Mouse (Mus musculus) WW6 (cell line): ENCODE data around the gene Abcb11.
"Not testable (repeated sequence)": the region's sequence is repeated elsewhere in the genome, so short reads cannot be mapped to it uniquely, and the experiment has no call there.

ENCODE experiments used
- DNase-seq: peaks from one replicate; pipeline ENCODE4 v3.0.0-alpha.2; 2013; ENCODE audit warnings: low read depth, low spot score

Abcb11 gene

DNA sequence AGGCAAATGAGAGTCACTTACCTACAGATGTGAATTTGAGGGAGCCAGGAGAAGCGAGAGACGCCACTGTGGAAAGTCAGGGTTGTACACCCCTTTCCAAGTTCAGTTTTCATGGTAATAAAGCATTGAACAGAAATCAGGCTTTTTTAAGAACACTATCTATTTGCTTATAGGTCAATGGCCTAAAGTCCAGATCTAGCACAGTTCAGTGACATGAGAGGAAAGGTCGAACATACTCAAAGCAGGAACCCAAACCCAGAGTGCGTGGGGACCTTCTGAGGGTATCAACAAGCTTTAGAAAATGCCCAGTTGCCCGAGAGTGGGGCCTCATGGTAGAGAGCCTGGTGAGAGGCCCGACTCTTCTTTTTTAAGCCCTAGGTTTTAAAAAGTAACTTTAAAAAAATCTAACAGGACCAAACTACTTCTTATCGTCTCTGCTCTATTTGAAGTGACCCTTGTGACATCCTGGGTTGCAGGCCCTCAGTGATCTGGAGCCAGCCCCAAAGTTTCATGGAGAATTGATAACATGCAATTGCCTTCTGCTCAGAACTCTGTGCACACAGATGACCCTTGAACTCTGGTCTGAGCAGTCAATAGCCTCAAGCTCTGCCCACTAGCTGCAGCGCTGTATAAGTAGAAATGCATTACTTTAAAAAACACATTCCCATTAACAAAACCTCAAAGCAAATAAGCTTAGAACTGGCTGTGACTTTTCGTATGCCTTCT lies at the start of gene Abcb11:
Gene Abcb11, minus strand, starts transcription at position 121 of the 726 bp plus-strand sequence.
- no peak for DNase-seq

DNA sequence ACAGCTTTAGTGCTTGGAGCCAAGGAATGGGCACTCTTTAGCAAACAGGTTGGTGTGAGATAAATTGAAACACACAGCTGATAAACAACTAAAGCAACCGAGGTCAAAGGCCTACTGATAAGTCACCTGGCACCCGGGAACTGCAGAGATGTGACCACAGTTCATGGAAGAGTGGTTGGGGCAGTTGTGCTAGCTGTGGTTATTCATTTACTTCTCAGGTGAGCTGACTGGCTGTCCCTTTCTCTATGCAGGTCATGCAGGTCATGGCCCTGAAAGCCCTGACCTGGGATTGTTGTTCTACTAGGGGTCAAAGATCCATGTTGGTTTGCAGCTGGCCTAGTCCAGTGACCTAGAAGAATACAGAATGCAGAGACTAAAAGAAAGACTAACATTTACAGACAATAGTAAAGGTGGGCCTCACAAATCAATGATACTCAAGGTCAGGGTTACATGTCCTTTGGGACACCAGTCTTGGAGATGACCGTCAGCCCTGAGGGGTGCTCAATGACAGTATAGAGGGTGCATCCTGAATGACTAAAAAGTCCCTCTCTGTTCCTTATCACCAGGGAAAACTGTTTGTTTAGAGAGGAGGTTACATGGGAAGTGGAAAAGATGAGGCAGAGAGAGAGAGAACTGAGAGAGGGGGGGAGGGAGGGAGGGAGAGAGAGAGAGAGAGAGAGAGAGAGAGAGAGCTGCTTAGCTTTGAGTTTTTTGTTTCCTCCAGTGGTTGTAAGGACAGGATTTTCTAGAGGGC lies 43.9 kb upstream of the Abcb11 start:
- no peak for DNase-seq

DNA sequence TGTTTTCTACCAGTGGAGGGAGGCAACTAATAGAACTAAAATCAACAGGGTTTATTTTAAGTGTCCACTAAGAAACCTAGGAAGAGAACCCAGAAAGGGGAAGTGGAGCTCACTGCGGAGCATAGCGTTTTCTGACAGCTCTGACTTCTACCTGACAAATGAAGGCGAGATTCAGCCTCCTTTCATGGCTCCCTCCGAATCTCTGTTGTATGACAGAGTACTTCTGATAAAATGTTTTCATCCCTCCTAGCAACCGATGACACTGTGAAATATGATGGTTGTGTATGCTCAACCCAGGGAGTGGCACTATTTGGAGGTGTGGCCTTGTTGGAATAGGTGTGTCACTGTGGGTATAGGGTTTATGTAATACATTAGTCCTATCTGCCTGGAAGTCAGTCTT lies 40.4 kb upstream of the Abcb11 start:
- no peak for DNase-seq

DNA sequence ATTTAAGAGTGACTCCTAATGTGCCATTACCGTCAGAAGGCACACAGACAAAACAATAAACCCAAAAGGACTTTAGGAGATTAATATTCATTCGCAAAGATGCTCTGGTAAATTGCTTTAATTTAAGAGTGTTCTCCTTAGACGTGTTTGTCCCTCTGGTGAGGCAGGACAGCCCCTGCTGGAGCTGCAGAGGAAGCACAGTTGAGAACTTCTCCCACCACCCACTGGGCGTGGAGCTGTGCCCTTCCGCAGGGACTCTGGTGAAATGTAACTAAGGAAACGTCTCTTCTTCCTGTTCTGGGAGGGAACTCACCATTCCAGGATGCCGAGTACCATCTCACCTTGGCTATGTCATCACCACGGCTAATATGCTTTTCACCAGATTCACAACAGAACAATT lies 39.3 kb upstream of the Abcb11 start:
- peak; percentile 16 for DNase-seq

DNA sequence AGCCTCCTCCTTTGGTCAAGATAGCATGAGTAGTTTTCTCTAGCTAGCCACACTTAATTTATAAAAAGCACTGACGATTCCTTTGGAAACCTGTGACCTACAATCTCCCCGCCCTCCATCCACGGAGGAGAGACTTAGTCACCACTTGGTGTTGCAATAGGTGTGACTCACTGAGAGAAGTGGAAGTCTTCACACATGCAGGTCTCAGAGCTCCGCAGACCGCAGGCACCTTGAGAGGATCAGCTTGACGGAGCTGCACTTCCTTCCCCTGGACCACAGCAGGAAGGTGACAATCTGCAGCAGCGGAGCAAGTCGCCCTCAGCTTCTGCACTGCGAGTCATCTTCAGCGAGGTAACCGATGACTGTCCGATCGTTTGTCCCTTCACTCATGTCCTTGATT lies 37.9 kb upstream of the Abcb11 start, which contains the start of gene Dhrs9:
Gene Dhrs9, plus strand, starts transcription at position 165 of the 400 bp plus-strand sequence.
- no peak for DNase-seq

DNA sequence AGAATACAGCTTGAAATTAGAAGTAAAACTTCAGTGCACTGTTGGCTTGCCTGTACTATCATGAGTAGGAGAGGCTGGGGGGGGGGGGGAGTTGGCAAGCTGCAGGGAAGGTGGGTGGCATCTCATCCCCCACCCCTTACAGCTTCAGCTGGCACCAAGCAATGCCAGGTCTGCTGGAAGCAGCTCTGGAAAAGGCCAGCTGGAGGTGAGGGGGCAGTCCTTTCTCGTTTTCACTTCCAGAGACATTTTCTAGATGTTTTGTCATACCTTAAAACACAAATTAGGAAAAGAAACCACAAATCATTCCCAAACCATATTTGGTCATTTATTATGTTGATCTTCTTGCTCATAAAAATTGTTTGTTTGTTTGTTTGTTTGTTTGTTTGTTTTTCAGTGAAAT lies 37.4 kb upstream of the Abcb11 start:
- no peak for DNase-seq

DNA sequence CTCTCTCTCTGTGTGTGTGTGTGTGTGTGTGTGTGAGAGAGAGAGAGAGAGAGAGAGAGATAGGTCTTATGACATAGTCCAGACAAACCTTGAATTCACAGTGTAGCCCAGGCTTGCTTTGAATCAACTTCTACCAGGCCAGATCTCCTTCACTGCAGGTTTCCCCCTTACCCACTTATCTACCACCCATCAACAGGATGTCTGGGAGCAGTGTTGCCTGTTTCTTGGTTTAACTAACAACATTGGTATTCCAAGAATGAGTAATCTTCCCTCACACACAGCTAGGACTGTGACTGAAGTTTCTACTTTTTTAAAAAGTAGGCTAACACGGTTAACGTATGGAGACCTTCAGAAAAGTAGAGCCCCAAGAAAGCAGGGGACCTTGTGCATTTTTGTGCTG lies 34.4 kb upstream of the Abcb11 start:
- DNase-seq, result no peak

DNA sequence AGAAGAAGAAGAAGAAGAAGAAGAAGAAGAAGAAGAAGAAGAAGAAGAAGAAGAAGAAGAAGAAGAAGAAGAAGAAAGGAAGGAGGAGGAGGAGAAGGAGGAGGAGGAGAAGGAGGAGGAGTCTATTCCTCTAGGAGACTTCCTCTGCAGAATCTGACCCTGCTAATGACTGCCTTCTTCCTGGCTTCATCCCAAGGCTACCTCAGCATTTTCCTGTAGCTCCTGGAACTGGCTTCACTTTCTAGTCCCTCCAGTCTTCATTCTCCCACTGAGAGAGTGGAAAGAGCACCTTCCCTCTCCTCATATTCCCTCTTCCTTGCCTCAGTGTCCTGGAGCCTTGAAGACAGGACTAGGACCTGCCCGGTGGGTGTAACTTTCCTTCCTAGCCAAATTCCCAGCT lies 22.9 kb upstream of the Abcb11 start:
- no peak for DNase-seq

DNA sequence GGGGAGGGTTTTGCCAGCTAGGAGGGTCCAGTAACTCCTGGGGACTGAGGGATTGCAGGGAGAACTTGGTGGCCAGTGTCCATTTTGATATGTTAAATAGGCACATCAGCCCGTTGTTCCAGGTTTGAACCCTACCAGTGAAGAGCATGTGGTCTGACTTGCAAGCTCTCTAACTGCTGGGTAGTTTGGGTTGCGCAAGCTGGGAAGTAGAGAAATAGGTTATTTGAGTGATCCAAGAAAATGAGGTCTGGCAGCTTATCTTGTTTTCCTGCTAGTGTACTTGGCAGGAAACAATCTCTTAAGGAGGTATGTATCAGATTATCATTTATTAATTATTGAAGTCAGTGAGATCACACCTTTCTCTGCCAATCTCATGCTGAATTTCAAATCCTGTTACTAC lies 22.4 kb upstream of the Abcb11 start:
- DNase-seq, result no peak

DNA sequence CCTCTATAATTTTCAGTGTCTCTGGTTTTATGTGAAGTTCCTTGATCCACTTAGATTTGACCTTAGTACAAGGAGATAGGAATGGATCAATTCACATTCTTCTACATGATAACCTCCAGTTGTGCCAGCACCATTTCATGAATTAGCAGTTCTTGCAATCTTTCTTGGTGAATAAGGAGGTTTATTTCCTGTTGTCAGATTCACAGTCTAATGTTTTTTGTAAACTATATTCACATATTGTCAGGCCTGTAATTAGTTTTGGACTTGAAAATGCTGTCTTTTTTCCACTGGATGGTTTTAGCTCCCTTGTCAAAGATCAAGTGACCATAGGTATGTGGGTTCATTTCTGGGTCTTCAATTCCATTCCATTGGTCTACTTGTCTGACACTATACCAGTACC lies 13.0 kb upstream of the Abcb11 start:
- not testable (repeated sequence) for DNase-seq

DNA sequence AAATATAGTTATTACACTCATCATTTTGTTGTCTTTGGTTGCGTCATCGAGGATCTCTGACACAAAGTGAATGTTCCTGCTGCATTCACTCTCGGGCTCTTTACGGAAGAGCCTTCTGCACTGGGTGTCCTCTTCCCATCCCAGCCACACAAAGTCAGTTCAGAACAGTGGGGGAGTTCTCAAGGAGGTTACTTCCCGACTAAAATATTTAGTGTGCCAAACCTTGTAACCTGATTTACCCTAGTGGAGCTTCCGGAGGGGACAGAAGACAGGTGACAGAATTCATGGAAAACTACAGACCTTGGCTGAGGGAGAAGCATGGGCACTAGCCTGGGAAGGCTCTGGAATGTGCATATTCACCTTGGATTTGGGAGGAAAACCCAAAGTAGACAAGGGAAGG lies 910 bp downstream of the Abcb11 start:
- no peak for DNase-seq

DNA sequence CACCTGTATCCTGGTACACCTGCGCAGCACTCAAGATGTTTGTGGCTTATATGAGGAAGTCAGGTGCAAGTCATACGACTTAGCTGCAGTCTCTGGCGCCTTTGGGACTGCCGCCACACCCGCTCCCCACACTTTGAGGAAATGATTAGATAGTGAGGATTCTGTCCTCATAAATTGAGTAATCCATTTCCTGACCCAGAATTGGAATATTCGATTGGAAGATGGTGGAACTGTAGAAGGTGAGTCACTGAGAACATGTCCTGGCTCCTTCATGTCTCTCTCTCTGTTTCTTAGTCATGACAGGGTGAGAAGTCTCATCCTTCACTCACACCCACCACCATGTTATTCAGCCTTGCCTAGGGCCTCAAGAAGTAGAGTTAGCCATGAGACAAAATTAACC lies 10.9 kb downstream of the Abcb11 start:
- DNase-seq, result not testable (repeated sequence)

DNA sequence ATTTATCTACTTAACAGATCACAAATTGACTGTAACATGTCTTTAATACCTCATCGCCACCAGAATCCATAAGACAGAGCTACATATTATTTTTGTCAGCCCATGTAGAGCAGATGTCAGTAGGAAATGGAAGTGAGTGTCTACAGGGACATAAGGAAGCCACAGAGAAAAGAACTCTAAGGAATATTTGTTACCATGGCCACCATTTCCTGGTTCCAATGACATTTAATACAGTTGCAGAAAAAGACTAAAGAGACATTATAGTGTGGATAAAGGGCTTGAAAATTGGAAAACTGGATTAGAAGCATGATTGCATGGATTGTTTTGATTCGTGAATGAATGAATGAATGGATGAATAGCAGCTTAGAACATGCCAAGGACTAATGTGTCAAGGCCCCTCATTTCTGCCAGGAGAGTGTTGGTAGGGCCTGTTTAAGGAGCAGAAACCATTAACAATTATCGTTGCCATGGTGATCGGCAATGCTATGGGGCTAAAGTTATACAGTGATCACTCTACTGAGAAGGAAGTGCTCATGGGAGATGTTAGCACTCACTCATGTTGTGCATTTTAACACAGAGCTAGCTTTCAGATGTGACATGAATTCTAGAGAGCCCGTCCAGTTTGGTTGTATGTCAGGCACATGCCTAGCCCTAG lies 13.8 kb downstream of the Abcb11 start:
- no peak for DNase-seq

DNA sequence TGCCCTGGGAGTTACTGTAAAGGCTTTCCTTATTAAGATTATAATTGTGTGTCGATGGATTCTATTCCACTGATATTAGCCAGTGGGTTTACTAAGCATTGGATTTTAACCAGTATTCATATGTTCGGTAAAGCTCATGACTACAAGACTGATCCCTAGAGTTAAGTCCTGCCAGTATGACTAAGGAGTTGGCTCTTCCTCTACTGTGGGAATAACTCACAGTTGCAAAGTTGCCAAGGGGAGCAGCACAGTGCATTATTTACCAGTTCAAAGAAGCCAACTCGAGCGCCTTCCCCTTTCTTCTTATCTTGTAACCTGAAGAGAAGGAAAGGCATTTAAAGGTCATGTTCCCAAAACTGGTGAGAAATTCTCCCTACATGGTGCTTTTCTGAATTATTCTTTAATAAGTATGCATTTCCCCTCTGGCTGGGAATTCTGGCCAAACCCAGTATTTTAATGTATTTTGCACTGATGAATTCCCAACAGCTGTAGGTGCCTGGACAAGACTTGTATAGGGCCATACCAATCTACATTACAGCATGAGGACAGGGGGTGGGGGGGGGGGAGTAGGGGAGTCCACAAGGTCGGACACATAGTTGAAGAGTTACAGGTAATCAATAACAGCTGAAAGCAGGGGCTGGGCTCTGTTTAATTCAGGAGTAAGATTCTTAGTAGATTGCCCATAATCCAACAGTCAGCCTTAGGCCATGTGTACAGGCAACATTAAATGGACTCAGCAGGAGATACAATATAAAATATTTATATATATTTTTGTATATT lies 17.3 kb downstream of the Abcb11 start:
- no peak for DNase-seq

DNA sequence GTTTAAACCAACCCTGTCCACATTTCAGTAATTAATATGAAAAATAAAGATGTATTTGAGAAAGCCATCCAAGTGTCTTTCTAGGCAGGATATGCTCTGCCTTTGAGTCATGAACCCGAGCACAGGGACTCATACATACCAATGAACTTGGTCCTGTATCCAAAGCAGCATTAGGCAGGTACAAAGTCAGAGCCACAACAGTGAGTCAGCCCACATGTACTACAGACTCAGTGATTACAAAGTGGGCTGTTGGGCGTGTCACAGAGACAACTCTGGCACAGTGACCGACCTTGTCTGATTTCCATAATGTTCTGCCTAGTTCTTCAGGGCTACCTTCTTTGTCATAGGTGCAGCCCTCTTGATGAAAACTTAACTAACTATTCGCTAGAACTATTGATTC lies 19.4 kb downstream of the Abcb11 start:
- no peak for DNase-seq

DNA sequence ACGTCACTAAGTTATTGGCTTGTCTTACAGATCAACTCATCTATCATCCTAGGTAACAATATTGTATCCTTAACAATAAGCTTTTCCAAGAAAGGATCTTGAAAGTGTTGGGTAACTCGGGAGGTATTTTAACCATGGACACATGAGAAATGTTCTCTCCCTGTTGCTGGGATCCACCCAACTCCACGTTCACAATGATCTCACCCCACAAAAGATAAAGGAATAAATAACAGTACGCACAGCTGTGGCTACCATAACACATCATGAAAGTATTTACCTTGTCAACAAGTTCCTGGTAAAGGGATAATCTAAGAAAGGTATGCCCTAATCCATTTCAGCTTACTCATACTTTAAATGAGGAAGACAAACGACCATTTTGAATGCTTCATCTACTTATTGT lies 21.0 kb downstream of the Abcb11 start:
- no peak for DNase-seq

DNA sequence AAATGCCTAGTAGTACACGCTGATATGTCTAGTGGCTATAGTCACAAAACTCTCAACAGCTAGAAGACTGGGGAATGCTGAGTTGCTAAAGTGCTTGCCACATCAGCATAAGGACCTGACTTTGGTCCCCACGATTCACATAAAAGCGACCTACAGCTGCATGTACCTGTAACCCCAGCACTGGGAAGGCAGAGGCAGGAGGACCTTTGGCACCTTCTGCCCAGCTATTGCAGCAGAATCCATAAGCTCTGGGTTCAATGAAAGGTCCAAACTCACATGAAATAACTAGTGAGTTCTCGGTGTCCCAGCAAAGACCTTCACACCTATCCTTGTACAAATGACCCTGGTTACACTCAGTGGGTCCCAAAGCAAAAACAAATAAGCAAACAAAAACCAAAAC lies 31.1 kb downstream of the Abcb11 start:
- no peak for DNase-seq

DNA sequence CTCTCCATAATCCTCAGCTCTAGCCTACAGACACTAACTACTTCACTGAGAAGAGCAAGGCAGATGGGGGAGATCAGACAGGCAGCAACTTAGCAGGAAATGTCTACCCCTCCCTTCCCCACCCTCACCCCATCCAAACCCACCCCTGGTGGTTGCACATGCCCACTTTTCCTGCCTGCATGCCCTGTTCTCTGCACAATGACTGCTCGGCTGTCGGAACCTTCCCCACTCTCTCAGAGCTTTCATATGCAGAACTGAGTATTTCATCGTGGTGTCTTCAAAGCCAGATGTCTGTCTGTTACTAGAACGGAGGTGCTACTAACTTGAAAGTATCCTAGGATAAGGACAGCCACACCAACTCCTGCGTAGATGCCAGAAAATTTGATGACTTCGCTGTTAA lies 34.3 kb downstream of the Abcb11 start:
- DNase-seq, result peak; percentile 3

DNA sequence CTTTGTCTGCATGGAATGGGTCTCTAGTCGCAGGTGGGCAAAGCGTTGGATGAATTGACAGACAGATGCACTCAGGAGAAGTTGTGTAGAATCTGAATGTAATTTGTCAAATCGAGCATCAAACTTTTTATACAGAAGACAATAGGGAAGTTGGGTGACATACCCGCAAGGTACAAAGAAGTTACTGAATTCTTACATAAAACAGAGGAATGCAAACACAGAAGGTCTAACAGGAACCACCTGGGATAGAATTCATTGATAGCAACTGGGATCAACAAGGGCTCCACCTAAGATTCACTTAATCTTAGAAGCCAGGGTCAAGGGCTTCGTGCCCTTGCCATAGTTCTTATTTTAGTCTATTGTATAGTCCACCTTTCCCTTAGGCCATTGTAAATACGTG lies 41.8 kb downstream of the Abcb11 start:
- DNase-seq, result not testable (repeated sequence)

DNA sequence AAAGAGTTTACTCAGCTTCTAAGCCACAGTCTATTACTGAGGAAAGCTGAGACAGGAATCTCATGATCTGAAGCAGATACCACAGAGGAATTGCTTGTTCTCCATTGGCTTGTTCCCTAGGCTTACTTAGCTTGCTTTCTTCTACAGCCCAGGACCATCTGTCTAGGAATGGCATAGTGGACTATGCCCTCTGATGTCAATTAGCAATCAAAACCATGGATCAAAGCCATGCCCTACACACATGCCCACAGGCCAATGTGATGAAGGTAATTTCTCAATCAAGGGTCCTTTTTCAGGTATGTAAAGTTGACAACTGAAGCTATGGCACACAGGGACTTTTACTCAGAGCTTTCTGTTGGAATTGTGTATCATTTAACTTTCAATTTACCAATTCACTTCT lies 47.9 kb downstream of the Abcb11 start:
- DNase-seq, result no peak

DNA sequence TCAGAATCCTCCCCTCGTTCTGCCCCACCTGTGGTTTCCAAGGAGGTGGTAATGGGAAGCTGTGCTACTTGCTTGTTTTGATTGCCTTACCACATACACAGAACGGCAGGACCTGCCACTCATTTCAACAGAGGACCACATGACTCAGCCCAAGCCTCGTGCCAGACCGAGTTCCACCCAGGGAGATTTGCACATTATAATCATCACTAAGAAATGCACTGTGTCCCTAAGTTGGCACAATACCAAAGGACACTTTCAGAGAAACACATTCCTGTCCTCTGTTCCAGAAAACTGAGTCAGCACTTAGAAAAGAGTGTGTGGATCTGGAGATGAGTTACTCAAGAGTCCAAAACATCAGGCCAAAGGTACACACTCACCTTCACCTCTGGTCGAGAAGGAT lies 53.4 kb downstream of the Abcb11 start:
- no peak for DNase-seq

DNA sequence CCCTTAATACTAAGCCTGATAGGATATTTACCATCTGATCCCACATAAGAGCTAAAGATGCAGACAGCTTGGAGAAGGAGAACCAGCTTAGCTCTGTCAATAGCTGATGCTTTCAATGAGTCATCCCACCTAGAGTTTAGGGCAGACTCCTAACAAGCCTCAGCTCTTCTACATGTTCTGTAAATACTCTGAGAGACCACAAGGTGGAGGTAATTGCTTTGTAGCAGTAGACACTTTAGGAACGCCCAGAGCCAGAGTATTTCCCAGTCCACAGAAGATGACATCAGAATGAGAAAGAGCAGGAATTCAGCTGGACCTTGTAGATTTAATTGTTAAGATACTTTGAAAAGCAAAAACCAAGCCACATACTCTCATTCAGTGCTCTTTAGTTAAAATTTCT lies 66.5 kb downstream of the Abcb11 start:
- peak; percentile 24 for DNase-seq
